ENCODE assay signal across 8 mouse cellular contexts in genomic region chr2:160887284-160887683, GRCm38 (mm10). TPM values are rescaled to one million over a fixed set of nuclear protein-coding genes. Genes with fewer than 3 reads are reported as not detected.
A peak's percentile ranks its signal among the peaks of the same experiment; 100 is the strongest.
DNase-seq lines count a peak whose midpoint lies in the region; ATAC-seq lines count a peak whose summit lies in the region.

No protein-coding gene starts in this region.

- 3% methylated on average over 11 of the region's 11 CpGs for WGBS in embryonic facial prominence, embryonic 14.5 days
- 1% methylated on average over 11 of the region's 11 CpGs for WGBS in limb, embryonic 12.5 days
- WGBS in midbrain, embryonic 15.5 days, result 2% methylated on average over 11 of the region's 11 CpGs

- H3K4me2 ChIP-seq in embryonic facial prominence, embryonic 14.5 days (ENCODE audit: low read depth, low read length), result peak overlapping the region; percentile 70
- peak overlapping the region; percentile 92 for H3K4me2 ChIP-seq in limb, embryonic 12.5 days
- H3K4me2 ChIP-seq in midbrain, embryonic 15.5 days, result peak overlapping the region; percentile 95

- no peak overlapping the region for H3K27ac ChIP-seq in embryonic facial prominence, embryonic 14.5 days (replicated peaks; ENCODE audit: low read depth, low read length)
- no peak overlapping the region for H3K27ac ChIP-seq in limb, embryonic 12.5 days
- no peak overlapping the region for H3K27ac ChIP-seq in midbrain, embryonic 15.5 days

- DNase-seq in 3T3-L1 (ENCODE audit: low read depth, low spot score), result peak; percentile 91
- peak; percentile 83 to 85 for DNase-seq in adrenal gland, postnatal 36 days
- peak; percentile 87 for DNase-seq in embryonic facial prominence, embryonic 14.5 days (ENCODE audit: low spot score)
- DNase-seq in heart, adult 8-10 months (ENCODE audit: low spot score), result peak; percentile 85
- peak; percentile 84 to 94 for DNase-seq in kidney, adult 8-10 months
- peak; percentile 35 to 80 for DNase-seq in spleen, postnatal 10 days (ENCODE audit: low spot score in 2 of 2)

- no peaks in the 10 kb centered on the region for H3K9me3 ChIP-seq in embryonic facial prominence, embryonic 14.5 days (ENCODE audit: control insufficient read depth, low read length)
- no peaks in the 10 kb centered on the region for H3K9me3 ChIP-seq in limb, embryonic 12.5 days
- H3K9me3 ChIP-seq in midbrain, embryonic 15.5 days, result no peaks in the 10 kb centered on the region

- H3K27me3 ChIP-seq in embryonic facial prominence, embryonic 14.5 days (replicated peaks; ENCODE audit: control insufficient read depth, insufficient read depth, low read length), result no peaks in the 10 kb centered on the region
- peaks cover 12% of the 10 kb centered on the region for H3K27me3 ChIP-seq in limb, embryonic 12.5 days
- H3K27me3 ChIP-seq in midbrain, embryonic 15.5 days (replicated peaks), result peaks cover 12% of the 10 kb centered on the region

- H3K4me3 ChIP-seq in embryonic facial prominence, embryonic 14.5 days (ENCODE audit: low read depth, low read length), result peak overlapping the region; percentile 40
- peak overlapping the region; percentile 49 for H3K4me3 ChIP-seq in limb, embryonic 12.5 days (replicated peaks)
- peak overlapping the region; percentile 46 for H3K4me3 ChIP-seq in midbrain, embryonic 15.5 days

- H3K4me1 ChIP-seq in embryonic facial prominence, embryonic 14.5 days (ENCODE audit: control insufficient read depth, insufficient read depth, low read length), result no peaks in the 10 kb centered on the region
- peaks cover 6% of the 10 kb centered on the region for H3K4me1 ChIP-seq in limb, embryonic 12.5 days (replicated peaks)
- peaks cover 10% of the 10 kb centered on the region for H3K4me1 ChIP-seq in midbrain, embryonic 15.5 days

- peak; percentile 83 for ATAC-seq in embryonic facial prominence, embryonic 14.5 days (ENCODE audit: low read depth)
- peak; percentile 57; the same call in 1 of the 2 replicates for ATAC-seq in limb, embryonic 12.5 days (ENCODE audit: insufficient number of reproducible peaks, insufficient read depth, low FRiP score, low TSS enrichment, low read depth)
- ATAC-seq in midbrain, embryonic 15.5 days (replicated peaks), result peak; percentile 91

- H3K9ac ChIP-seq in embryonic facial prominence, embryonic 14.5 days (ENCODE audit: low read depth, low read length), result 0 out of 2 replicates have a peak overlapping the region, but pooled peaks have one; percentile 50
- H3K9ac ChIP-seq in limb, embryonic 12.5 days (replicated peaks), result peak overlapping the region; percentile 47; the same call in 1 of the 2 replicates
- peak overlapping the region; percentile 21; the same call in 1 of the 2 replicates for H3K9ac ChIP-seq in midbrain, embryonic 15.5 days

- no peaks in the 10 kb centered on the region for H3K36me3 ChIP-seq in embryonic facial prominence, embryonic 14.5 days (ENCODE audit: control insufficient read depth, insufficient read depth, low read length)
- H3K36me3 ChIP-seq in limb, embryonic 12.5 days, result no peaks in the 10 kb centered on the region
- H3K36me3 ChIP-seq in midbrain, embryonic 15.5 days (replicated peaks), result no peaks in the 10 kb centered on the region

RNA-seq across cellular contexts. Expression of gene Lpin3, which starts 6.8 kb away (rescaled TPM):
- total RNA-seq in adrenal gland, postnatal 36 days (2021), result 10 to 100 TPM; 22.9 to 71.7 TPM
- 1.1 and 1.4 TPM in 2 replicates for polyA plus RNA-seq in embryonic facial prominence, embryonic 14.5 days (2014; fragmentation: Nextera tagmentation; extraction: Ambion mirVana)
- total RNA-seq in heart, adult 8-10 months (2022), result 1 to 10 TPM; 3.6 to 6.6 (median 4.9) TPM
- 2.6 and 2.9 TPM in 2 replicates for polyA plus RNA-seq in limb, embryonic 12.5 days (2016; fragmentation: Nextera tagmentation; extraction: Ambion mirVana)
- 0.36 and 0.59 TPM in 2 replicates for polyA plus RNA-seq in midbrain, embryonic 15.5 days (2015; fragmentation: Nextera tagmentation; extraction: Ambion mirVana)

RNA-seq across cellular contexts. Expression of gene Zhx3, which starts 14.5 kb away (rescaled TPM):
- total RNA-seq in adrenal gland, postnatal 36 days (2021), result 100 to 1,000 TPM in 1 of 2 experiments, 10 to 100 TPM in 1; 60.4 to 116 TPM
- 10.6 and 11.1 TPM in 2 replicates for polyA plus RNA-seq in embryonic facial prominence, embryonic 14.5 days (2014; fragmentation: Nextera tagmentation; extraction: Ambion mirVana)
- total RNA-seq in heart, adult 8-10 months (2022), result 10 to 100 TPM; 32.2 to 35.5 (median 33.1) TPM
- 10.4 and 11.6 TPM in 2 replicates for polyA plus RNA-seq in limb, embryonic 12.5 days (2016; fragmentation: Nextera tagmentation; extraction: Ambion mirVana)
- polyA plus RNA-seq in midbrain, embryonic 15.5 days (2015; fragmentation: Nextera tagmentation; extraction: Ambion mirVana), result 22.3 and 22.5 TPM in 2 replicates

RNA-seq across cellular contexts. Expression of gene Emilin3, which starts 24.8 kb away (rescaled TPM):
- total RNA-seq in adrenal gland, postnatal 36 days (2021), result not detected
- 21.6 and 26.0 TPM in 2 replicates for polyA plus RNA-seq in embryonic facial prominence, embryonic 14.5 days (2014; fragmentation: Nextera tagmentation; extraction: Ambion mirVana)
- total RNA-seq in heart, adult 8-10 months (2022), result 1 to 10 TPM in 3 of 4 experiments, under 1 TPM in 1; 0.57 to 3.0 (median 1.9) TPM
- 15.9 and 16.7 TPM in 2 replicates for polyA plus RNA-seq in limb, embryonic 12.5 days (2016; fragmentation: Nextera tagmentation; extraction: Ambion mirVana)
- polyA plus RNA-seq in midbrain, embryonic 15.5 days (2015; fragmentation: Nextera tagmentation; extraction: Ambion mirVana), result 0.87 and 1.1 TPM in 2 replicates
